Mouse (Mus musculus) cortical plate, adult 2 months (tissue): ENCODE measurements around the gene Efcab5.

Source experiments
- CTCF ChIP-seq: fragments of 200-500 bp; IDR thresholded peaks from 2 replicates; pipeline ENCODE4 v1.5.1; 2011; ENCODE audit warnings: mild to moderate bottlenecking, control low read depth, low read length; ENCODE audit not compliant: insufficient read depth; ENCODE audit errors: extremely low read depth
- POLR2A ChIP-seq: fragments of 200-500 bp; IDR thresholded peaks from 2 replicates; pipeline ENCODE4 v1.6.1; 2011; ENCODE audit warnings: mild to moderate bottlenecking, low read length, control low read depth; ENCODE audit not compliant: insufficient read depth; ENCODE audit errors: extremely low read depth

DNA sequence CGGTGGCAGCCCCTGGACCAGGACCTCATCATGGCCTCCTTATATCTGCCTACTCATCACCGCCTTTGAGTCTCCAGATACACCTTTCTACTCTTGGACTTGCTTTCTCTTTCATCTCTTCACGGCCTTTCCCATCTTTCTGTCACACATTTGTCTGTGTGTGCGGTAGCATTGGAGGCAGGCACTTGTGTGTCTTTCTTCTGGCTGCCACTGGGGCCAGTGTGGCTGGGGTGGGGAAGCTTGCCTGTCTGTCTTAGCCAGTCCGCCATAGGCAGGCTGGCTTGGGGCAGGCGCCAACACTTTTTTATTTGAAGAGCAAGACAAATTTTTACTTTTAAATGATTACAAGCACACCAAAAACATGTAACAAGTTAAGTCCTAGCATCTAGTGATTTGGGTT is 81.8 kb downstream of the Efcab5 start:
- no peak for TF ChIP-seq CTCF
- TF ChIP-seq POLR2A, result no peak
